Mouse (Mus musculus) intestine, embryonic 14.5 days (tissue): Measurements from ENCODE around the gene Grtp1. TPM values are rescaled to one million over a fixed set of nuclear protein-coding genes. Genes with fewer than 3 reads are reported as not detected.

Source experiments
- ATAC-seq: fragments of 200-750 bp; cut with Nextera tagmentation; replicated peaks from 2 replicates; pipeline ENCODE4 v1.8.0; 2017; ENCODE audit warnings: low read depth, moderate number of reproducible peaks, moderate TSS enrichment, moderate library complexity; ENCODE audit not compliant: low FRiP score, low TSS enrichment
- DNase-seq: peaks from one replicate; pipeline ENCODE4 v3.0.0-alpha.2; 2018; ENCODE audit warnings: low spot score
- H3K27ac ChIP-seq: fragments of 300-500 bp; sonication (generic); 2 replicates; pipeline ENCODE4 v1.5.1; 2014; ENCODE audit warnings: low read depth, mild to moderate bottlenecking, control low read depth
- H3K27me3 ChIP-seq: fragments of 300-500 bp; sonication (generic); replicated peaks from 2 replicates; pipeline ENCODE4 v1.6.1; 2014; ENCODE audit warnings: low read length, control low read depth; ENCODE audit not compliant: control insufficient read depth, insufficient read depth
- H3K36me3 ChIP-seq: fragments of 300-500 bp; sonication (generic); 2 replicates; pipeline ENCODE4 v1.6.1; 2014; ENCODE audit warnings: low read length, control low read depth; ENCODE audit not compliant: control insufficient read depth, insufficient read depth
- H3K4me1 ChIP-seq: fragments of 300-500 bp; sonication (generic); replicated peaks from 2 replicates; pipeline ENCODE4 v1.6.1; 2014; ENCODE audit warnings: low read length, control low read depth, mixed read lengths; ENCODE audit not compliant: control insufficient read depth, insufficient read depth
- H3K4me2 ChIP-seq: fragments of 300-500 bp; sonication (generic); 2 replicates; pipeline ENCODE4 v1.6.1; 2014; ENCODE audit warnings: low read length
- H3K4me3 ChIP-seq: fragments of 300-500 bp; sonication (generic); 2 replicates; pipeline ENCODE4 v1.5.1; 2014; ENCODE audit warnings: low read depth, low read length, control low read depth, mixed read lengths
- H3K9ac ChIP-seq: fragments of 300-500 bp; sonication (generic); 2 replicates; pipeline ENCODE4 v1.6.1; 2014; ENCODE audit warnings: mild to moderate bottlenecking, low read length
- H3K9me3 ChIP-seq: fragments of 300-500 bp; sonication (generic); 2 replicates; pipeline ENCODE4 v1.6.1; 2016; ENCODE audit warnings: low read length, control low read depth; ENCODE audit not compliant: control insufficient read depth
- WGBS: fragments of 180-500 bp; shearing (Covaris S2); extraction: QIAGEN DNeasy Blood & Tissue Kit; methylation state at CpG from one replicate; pipeline ENCODE4 v1.1.7; 2014; 5-methylcytosine and 5-hydroxymethylcytosine counted together
- polyA plus RNA-seq: library from polyadenylated mRNA; unstranded; fragments of >200 nt; fragmentation: Nextera tagmentation; extraction: Ambion mirVana; gene quantifications from 2 replicates; pipeline ENCODE4 v1.2.1, GENCODE M21; 2014

Grtp1 gene
- polyA plus RNA-seq, 1 experiment from 2014 or later: 49.1 TPM

GRCm38 (mm10) chr8:13158718-13159376 is 41.6 kb downstream of the Grtp1 start, which contains the start of gene Lamp1:
Lamp1 (plus strand) TSS chr8:13159161.
- Histone ChIP-seq H3K4me3 (peak within 1 kb of the TSS; percentile 75), H3K4me2 (peak within 1 kb of the TSS; percentile 91), H3K36me3 (no peaks in the 10 kb centered on the region; the same call in 1 of the 2 replicates), H3K4me1 (peaks cover 11% of the 10 kb centered on the region), H3K9me3 (no peaks in the 10 kb centered on the region), H3K9ac (peak within 1 kb of the TSS; percentile 87), H3K27me3 (no peaks in the 10 kb centered on the region), H3K27ac (peak within 1 kb of the TSS; percentile 54)
- ATAC-seq (peak; percentile 97), DNase-seq (peak; percentile 97)
- under 1% methylated on average over 49 of the region's 50 CpGs for WGBS

- ATAC-seq: no peak
- Histone ChIP-seq H3K4me2 (no peak overlapping the region), H3K27me3 (no peaks in the 10 kb centered on the region), H3K9me3 (no peaks in the 10 kb centered on the region), H3K36me3 (no peaks in the 10 kb centered on the region; the same call in 1 of the 2 replicates), H3K9ac (no peak overlapping the region), H3K4me1 (peaks cover 11% of the 10 kb centered on the region), H3K4me3 (no peak overlapping the region), H3K27ac (no peak overlapping the region)
- 73% methylated on average over 12 of the region's 12 CpGs for WGBS
- DNase-seq: no peak
These were observed 43.9 kb downstream of the Grtp1 start for GRCm38 (mm10) chr8:13156327-13157097.

GRCm38 (mm10) chr8:13155358-13155757 is 45.1 kb downstream of the Grtp1 start:
- WGBS: 63% methylated on average over 9 of the region's 9 CpGs
- no peak overlapping the region for H3K4me2 ChIP-seq
- H3K27ac ChIP-seq: no peak overlapping the region
- H3K9ac ChIP-seq: no peak overlapping the region
- H3K9me3 ChIP-seq: no peaks in the 10 kb centered on the region
- H3K27me3 ChIP-seq: no peaks in the 10 kb centered on the region
- no peak for DNase-seq
- H3K4me1 ChIP-seq: peaks cover 5% of the 10 kb centered on the region
- no peak overlapping the region for H3K4me3 ChIP-seq
- ATAC-seq: no peak
- no peaks in the 10 kb centered on the region; the same call in 1 of the 2 replicates for H3K36me3 ChIP-seq

GRCm38 (mm10) chr8:13154099-13154498 is 46.3 kb downstream of the Grtp1 start:
- 86% methylated on average over 9 of the region's 9 CpGs for WGBS

GRCm38 (mm10) chr8:13150929-13151328 is 49.5 kb downstream of the Grtp1 start:
- Histone ChIP-seq H3K9ac (no peak overlapping the region), H3K36me3 (peaks cover 26% of the 10 kb centered on the region), H3K4me2 (no peak overlapping the region), H3K4me1 (no peaks in the 10 kb centered on the region), H3K27ac (no peak overlapping the region), H3K4me3 (no peak overlapping the region), H3K27me3 (no peaks in the 10 kb centered on the region), H3K9me3 (no peaks in the 10 kb centered on the region)
- no peak for DNase-seq
- no peak for ATAC-seq
- WGBS: 91% methylated on average over 2 of the region's 2 CpGs

More at GRCm38 (mm10) chr8:13154099-13154498, 46.3 kb downstream of the Grtp1 start:
- Histone ChIP-seq H3K9me3 (no peaks in the 10 kb centered on the region), H3K9ac (no peak overlapping the region), H3K27me3 (no peaks in the 10 kb centered on the region), H3K4me3 (no peak overlapping the region), H3K27ac (no peak overlapping the region), H3K4me1 (no peaks in the 10 kb centered on the region; the same call in 1 of the 2 replicates), H3K4me2 (no peak overlapping the region), H3K36me3 (peaks cover 2% of the 10 kb centered on the region; the same call in 1 of the 2 replicates)
- ATAC-seq (no peak), DNase-seq (no peak)

- Histone ChIP-seq H3K36me3 (peaks cover 36% of the 10 kb centered on the region), H3K9me3 (no peaks in the 10 kb centered on the region)
- 44% methylated on average over 5 of the region's 5 CpGs for WGBS
These were observed 50.6 kb downstream of the Grtp1 start for GRCm38 (mm10) chr8:13149866-13150265.

GRCm38 (mm10) chr8:13149287-13149686 is 51.1 kb downstream of the Grtp1 start:
- no peaks in the 10 kb centered on the region for H3K4me1 ChIP-seq
- H3K36me3 ChIP-seq: peaks cover 42% of the 10 kb centered on the region
- no peak for DNase-seq
- H3K4me3 ChIP-seq: no peak overlapping the region
- no peak for ATAC-seq
- 88% methylated on average over 2 of the region's 2 CpGs for WGBS
- no peak overlapping the region for H3K9ac ChIP-seq
- H3K27ac ChIP-seq: no peak overlapping the region
- no peak overlapping the region for H3K4me2 ChIP-seq
- H3K9me3 ChIP-seq: no peaks in the 10 kb centered on the region
- no peaks in the 10 kb centered on the region for H3K27me3 ChIP-seq

More at GRCm38 (mm10) chr8:13149866-13150265, 50.6 kb downstream of the Grtp1 start:
- no peak overlapping the region for H3K4me2 ChIP-seq
- H3K4me3 ChIP-seq: no peak overlapping the region
- H3K27ac ChIP-seq: no peak overlapping the region
- no peaks in the 10 kb centered on the region for H3K4me1 ChIP-seq
- ATAC-seq (no peak), DNase-seq (no peak)
- no peaks in the 10 kb centered on the region for H3K27me3 ChIP-seq
- no peak overlapping the region for H3K9ac ChIP-seq

GRCm38 (mm10) chr8:13148476-13148875 is 51.9 kb downstream of the Grtp1 start:
- Histone ChIP-seq H3K9me3 (no peaks in the 10 kb centered on the region), H3K4me3 (no peak overlapping the region), H3K4me2 (no peak overlapping the region), H3K36me3 (peaks cover 49% of the 10 kb centered on the region), H3K9ac (no peak overlapping the region), H3K27ac (no peak overlapping the region), H3K4me1 (no peaks in the 10 kb centered on the region), H3K27me3 (no peaks in the 10 kb centered on the region)
- ATAC-seq (no peak), DNase-seq (no peak)
- 84% methylated on average over 2 of the region's 2 CpGs for WGBS
